Mouse (Mus musculus) small intestine, adult 2 months (tissue): ENCODE data around the gene Nfkb1.

Source experiments
- CTCF ChIP-seq: fragments of 200-500 bp; IDR thresholded peaks from 2 replicates; pipeline ENCODE4 v1.5.1; 2012; ENCODE audit warnings: low read depth, mild to moderate bottlenecking, control low read depth, inconsistent platforms, low read length, moderate library complexity, mixed read lengths; ENCODE audit not compliant: insufficient replicate concordance, insufficient read length; ENCODE audit errors: extremely low read depth
- POLR2A ChIP-seq: fragments of 200-500 bp; IDR thresholded peaks from 2 replicates; pipeline ENCODE4 v1.6.1; 2012; ENCODE audit warnings: low read depth, mild to moderate bottlenecking, control low read depth, inconsistent platforms, low read length, moderate library complexity

GRCm38 (mm10) chr3:135731292-135732047 is 40.1 kb upstream of the Nfkb1 start:
- no peak for TF ChIP-seq CTCF
- TF ChIP-seq POLR2A = no peak
